Mouse (Mus musculus) hindlimb bud, embryonic 11.5 days (tissue): ENCODE measurements around the gene Zfp108.
"Not testable (repeated sequence)": the region's sequence is repeated elsewhere in the genome, so short reads cannot be mapped to it uniquely, and the experiment has no call there.

Experiments
- DNase-seq: peaks from one replicate; pipeline ENCODE4 v3.0.0-alpha.2; 2012; ENCODE audit warnings: low read depth, low spot score; ENCODE audit errors: extremely low spot score

Gene Zfp108

GRCm38 (mm10) chr7:24254633-24255474, at the start of gene Zfp108:
Zfp108 (plus strand) TSS chr7:24254794.
- peak; percentile 61 for DNase-seq

GRCm38 (mm10) chr7:24207488-24208261, 46.9 kb upstream of the Zfp108 start:
- peak; percentile 68 for DNase-seq

- DNase-seq = no peak
Observed at GRCm38 (mm10) chr7:24208282-24208886, 46.2 kb upstream of the Zfp108 start.

- DNase-seq = no peak
Observed at GRCm38 (mm10) chr7:24210296-24210695, 44.3 kb upstream of the Zfp108 start.

DNA sequence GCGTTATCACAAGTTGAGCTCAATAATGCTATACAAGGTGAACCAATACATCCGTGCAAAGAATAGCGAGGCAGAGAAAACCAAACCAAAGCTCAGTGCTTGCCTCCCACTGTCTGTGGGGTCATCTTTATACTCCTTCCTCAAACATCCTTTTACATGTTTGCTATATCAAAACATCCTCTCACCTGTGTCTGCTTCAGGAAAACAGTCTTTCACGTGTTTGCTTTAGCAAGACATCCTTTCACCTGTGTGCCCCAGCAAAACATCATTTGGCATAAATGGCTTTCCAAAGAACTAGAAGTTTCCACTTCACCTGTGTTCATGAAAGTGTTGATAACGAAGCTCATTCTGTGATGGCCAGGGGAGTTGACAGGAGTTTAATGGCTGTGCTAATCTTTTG, 43.3 kb upstream of the Zfp108 start, which contains the start of gene Zfp111:
Gene Zfp111, minus strand, starts transcription at position 101 of the 400 bp plus-strand sequence.
- DNase-seq = no peak

- DNase-seq = peak; percentile 41
Observed at GRCm38 (mm10) chr7:24237040-24237791, 17.4 kb upstream of the Zfp108 start, which contains the start of gene Zfp109. Zfp109 (minus strand) TSS chr7:24237560.

- no peak for DNase-seq
Observed at GRCm38 (mm10) chr7:24253779-24254615, 597 bp upstream of the Zfp108 start.

GRCm38 (mm10) chr7:24259306-24259999, 4.9 kb downstream of the Zfp108 start:
- no peak for DNase-seq

- DNase-seq = no peak
Observed at GRCm38 (mm10) chr7:24260000-24260312, 5.4 kb downstream of the Zfp108 start.

GRCm38 (mm10) chr7:24268176-24269155, 13.9 kb downstream of the Zfp108 start:
- DNase-seq = no peak

GRCm38 (mm10) chr7:24269256-24269655, 14.7 kb downstream of the Zfp108 start:
- no peak for DNase-seq

DNA sequence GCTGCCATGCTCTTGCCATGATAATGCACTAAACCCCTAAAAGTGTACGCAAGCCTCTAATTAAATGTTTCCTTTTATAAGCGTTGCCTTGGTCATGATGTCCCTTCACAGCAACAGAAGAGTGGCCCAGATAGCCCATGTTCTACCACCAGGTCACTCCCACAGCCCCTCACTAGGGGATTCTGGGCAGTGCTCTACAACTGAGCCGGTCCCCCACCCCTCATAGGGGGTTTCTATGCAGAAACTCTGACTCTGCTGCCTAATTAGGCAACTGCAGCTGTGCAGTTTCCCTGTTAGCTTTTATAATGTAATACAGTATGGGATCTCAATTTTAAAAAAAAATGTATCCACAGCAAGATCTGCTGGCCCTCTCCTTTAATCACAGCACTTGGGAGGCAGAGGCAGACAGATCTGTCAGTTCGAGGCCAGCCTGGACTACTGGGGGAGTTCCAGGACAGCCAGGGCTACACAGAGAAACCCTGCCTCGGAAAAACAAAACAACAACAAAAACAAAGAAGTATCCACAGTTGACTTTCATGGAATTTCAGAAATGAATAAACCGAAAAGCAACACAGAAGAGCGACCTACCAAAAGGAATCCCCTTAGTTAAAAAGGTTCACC, 15.2 kb downstream of the Zfp108 start:
- DNase-seq = no peak

DNA sequence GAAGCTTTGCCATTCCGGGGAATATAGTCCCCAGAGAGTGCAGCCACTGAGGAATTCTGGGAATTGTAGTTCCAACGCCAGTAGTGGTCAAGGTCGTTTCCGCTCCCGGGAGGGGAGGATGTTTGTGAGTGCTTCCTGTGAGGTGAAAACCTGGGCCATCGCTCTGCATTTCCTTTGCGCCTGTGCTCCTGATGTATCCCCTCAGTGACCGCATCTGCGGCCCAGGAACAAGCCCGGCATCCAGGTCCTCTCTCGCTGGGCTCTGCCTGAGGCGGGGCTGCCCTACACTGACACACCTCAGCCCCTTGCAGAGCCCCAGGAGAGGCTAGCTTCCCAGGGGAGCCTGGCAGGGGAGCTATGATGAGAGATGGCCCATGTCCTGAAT, 15.7 kb downstream of the Zfp108 start, which contains the start of gene Zfp93:
Gene Zfp93, plus strand, starts transcription at position 133 of the 385 bp plus-strand sequence.
- DNase-seq = peak; percentile 88

DNA sequence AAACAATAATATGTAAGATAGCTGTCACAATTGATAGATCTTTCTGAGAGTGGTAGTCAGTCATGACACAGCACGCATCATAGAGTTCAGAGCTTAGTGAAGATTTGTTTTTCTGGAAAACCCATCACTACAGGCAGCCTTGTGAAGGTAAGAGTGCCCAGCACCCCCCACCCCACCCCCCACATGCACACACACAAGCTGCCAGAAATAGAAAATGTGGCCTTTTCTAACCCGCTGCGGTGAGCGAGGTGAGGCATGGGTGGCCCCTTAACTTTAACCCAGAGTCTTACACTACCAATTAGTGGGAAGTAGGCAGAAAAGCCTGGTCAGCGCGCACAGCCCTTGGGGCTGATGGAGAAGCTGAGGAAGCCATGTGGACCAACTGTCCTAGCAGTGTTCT, 16.6 kb downstream of the Zfp108 start:
- no peak for DNase-seq

GRCm38 (mm10) chr7:24274456-24274855, 19.9 kb downstream of the Zfp108 start:
- no peak for DNase-seq

DNA sequence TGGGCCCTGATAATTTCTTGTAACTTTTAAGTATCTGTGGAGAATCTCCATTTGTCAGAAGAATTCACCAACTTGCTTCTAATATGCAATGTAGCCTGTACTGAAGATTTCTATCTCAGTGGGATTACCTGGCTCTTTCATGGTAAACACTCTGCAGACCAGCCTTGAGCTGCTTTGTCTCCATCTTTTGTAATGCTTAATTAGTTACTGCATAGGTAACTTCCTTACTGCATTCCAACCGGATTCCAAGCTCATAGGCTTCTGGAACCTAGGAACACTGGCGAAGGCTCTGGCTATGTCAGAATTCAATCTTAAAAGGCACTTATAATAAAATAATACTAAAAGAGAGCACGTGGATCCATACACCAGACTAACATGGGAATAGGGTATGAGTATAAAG, 24.2 kb downstream of the Zfp108 start:
- not testable (repeated sequence) for DNase-seq

DNA sequence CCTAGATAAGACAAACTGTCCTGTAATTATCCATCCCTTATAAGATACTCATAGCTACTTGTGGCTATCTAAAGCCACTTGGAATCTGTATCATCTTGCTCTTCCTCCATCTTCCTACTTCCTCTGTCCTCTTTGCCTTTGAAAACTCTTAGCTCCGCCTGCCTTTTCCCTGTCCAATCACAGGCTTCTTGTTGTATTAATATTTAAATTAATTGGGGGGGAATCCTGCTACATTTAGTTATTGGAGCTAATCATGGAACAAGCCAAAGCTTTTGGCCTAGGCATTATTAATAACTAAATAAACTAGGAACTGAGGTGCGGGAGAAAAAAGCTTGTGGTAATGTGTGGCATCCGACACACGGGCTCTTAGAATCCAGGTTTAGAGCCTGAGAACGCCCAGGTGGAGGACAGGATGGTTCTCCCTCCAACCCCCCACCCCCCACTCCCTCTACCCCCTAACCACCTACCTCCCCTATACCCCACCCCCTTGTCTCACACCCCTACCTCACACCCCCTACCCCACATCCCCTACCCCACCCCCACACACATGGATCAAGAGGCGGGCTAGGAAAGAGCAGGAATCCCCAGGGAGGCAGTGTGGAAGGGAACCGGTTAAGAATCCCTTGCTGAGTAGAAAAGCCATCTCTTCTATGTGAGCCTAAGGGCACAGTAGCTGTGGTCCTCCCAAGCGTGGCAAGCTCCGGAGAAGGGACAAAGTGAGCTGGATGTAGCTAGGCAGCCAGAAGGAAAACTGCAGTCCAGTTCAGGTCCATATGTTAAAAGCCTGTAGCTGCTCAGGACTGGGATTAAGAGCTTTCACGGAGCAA, 25.6 kb downstream of the Zfp108 start:
- DNase-seq = no peak
